Mouse (Mus musculus) embryonic facial prominence, embryonic 11.5 days (tissue): Measurements from ENCODE around the gene Mgat5. TPM values are rescaled to one million over a fixed set of nuclear protein-coding genes. Genes with fewer than 3 reads are reported as not detected.

Experiments
- ATAC-seq: fragments of 200-750 bp; cut with Nextera tagmentation; replicated peaks from 2 replicates; pipeline ENCODE4 v1.8.0; 2017; ENCODE audit warnings: low read depth; ENCODE audit not compliant: insufficient number of reproducible peaks, low FRiP score, low TSS enrichment
- DNase-seq: peaks from one replicate; pipeline ENCODE4 v3.0.0-alpha.2; 2015; ENCODE audit warnings: low spot score
- H3K27ac ChIP-seq: fragments of 300-500 bp; sonication (generic); replicated peaks from 2 replicates; pipeline ENCODE4 v1.5.1; 2014; ENCODE audit warnings: mild to moderate bottlenecking, low read depth, low read length, control low read depth
- H3K27me3 ChIP-seq: fragments of 300-500 bp; sonication (generic); 2 replicates; pipeline ENCODE4 v1.6.1; 2014; ENCODE audit warnings: mild to moderate bottlenecking, low read length, moderate library complexity, mixed read lengths; ENCODE audit not compliant: control insufficient read depth, insufficient read depth
- H3K36me3 ChIP-seq: fragments of 300-500 bp; sonication (generic); replicated peaks from 2 replicates; pipeline ENCODE4 v1.6.1; 2014; ENCODE audit warnings: low read depth, mild to moderate bottlenecking, low read length, moderate library complexity, mixed read lengths; ENCODE audit not compliant: control insufficient read depth, insufficient read depth
- H3K4me1 ChIP-seq: fragments of 300-500 bp; sonication (generic); 2 replicates; pipeline ENCODE4 v1.6.1; 2014; ENCODE audit warnings: low read length, mixed read lengths; ENCODE audit not compliant: control insufficient read depth, insufficient read depth
- H3K4me2 ChIP-seq: fragments of 300-500 bp; sonication (generic); 2 replicates; pipeline ENCODE4 v1.6.1; 2014; ENCODE audit warnings: low read depth, mild to moderate bottlenecking, control low read depth, low read length, moderate library complexity
- H3K4me3 ChIP-seq: fragments of 300-500 bp; sonication (generic); 2 replicates; pipeline ENCODE4 v1.5.1; 2014; ENCODE audit warnings: low read depth, low read length, control low read depth
- H3K9ac ChIP-seq: fragments of 300-500 bp; sonication (generic); replicated peaks from 2 replicates; pipeline ENCODE4 v1.6.1; 2014; ENCODE audit warnings: mild to moderate bottlenecking, control low read depth, low read length
- H3K9me3 ChIP-seq: fragments of 300-500 bp; sonication (generic); replicated peaks from 2 replicates; pipeline ENCODE4 v1.6.1; 2016; ENCODE audit warnings: mild to moderate bottlenecking, low read length, inconsistent platforms, mixed read lengths; ENCODE audit not compliant: control insufficient read depth
- WGBS: fragments of 180-500 bp; shearing (Covaris S2); extraction: QIAGEN DNeasy Blood & Tissue Kit; methylation state at CpG from one replicate; pipeline ENCODE4 v1.1.7; 2014; 5-methylcytosine and 5-hydroxymethylcytosine counted together
- polyA plus RNA-seq: library from polyadenylated mRNA; unstranded; fragments of >200 nt; fragmentation: Nextera tagmentation; extraction: Ambion mirVana; gene quantifications from 2 replicates; pipeline ENCODE4 v1.2.1, GENCODE M21; 2014

Gene Mgat5
- polyA plus RNA-seq, 1 experiment from 2014 or later = 6.1 TPM

DNA sequence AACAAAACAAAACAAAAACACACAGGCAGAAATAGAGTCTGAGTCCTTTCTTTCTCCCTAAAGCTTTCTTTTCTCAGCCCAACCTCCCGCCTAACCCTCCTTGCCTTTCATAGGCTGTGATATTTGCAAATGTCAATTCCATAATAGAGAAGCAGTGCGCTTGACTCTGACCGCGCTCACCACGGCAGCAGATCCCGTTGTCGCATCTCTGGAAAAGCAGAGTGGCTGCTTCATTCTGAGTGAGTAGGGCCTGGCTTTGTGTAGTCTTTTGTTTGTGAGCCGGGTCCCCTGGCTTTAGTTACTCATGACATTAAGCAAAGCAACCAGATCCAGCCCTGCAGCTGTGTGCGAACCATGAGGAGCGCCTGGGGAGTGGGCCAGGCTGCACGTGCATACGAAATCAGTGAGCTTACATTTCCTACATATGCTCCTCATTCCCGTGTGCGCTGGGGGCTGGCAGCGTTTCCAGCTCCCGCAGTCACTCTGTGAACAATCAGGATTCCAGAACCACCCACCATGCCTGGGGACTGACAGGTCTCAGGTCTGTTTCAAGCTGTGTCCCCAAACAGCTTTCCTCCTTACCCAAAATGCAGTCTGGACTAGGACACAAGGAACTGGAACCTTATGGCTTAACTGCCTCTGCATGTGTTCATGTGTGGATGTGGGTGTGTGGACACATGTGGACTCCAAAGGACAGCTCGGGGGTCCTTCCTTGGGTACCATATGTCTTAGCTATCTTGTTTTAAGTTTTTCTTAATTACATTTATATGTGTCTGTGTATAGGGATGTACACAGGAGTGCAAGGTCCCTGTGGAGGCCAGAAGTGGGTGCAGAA, 332.6 kb downstream of the Mgat5 start:
- DNase-seq (peak; percentile 86), ATAC-seq (peak; percentile 85)
- Histone ChIP-seq H3K9me3 (no peaks in the 10 kb centered on the region), H3K4me3 (no peak overlapping the region), H3K9ac (peak overlapping the region; percentile 45), H3K4me2 (peak overlapping the region; percentile 27), H3K36me3 (no peaks in the 10 kb centered on the region), H3K27me3 (no peaks in the 10 kb centered on the region), H3K4me1 (no peaks in the 10 kb centered on the region; the same call in 1 of the 2 replicates), H3K27ac (peak overlapping the region; percentile 31; the same call in 1 of the 2 replicates)
- WGBS = 8% methylated on average over 17 of the region's 17 CpGs
